Mouse (Mus musculus): ENCODE results near the gene Cobl. TPM values are rescaled to one million over a fixed set of nuclear protein-coding genes. Genes with fewer than 3 reads are reported as not detected.

The Cobl gene
- 1 to 10 TPM; 2.3 to 3.5 TPM for total RNA-seq (2021)
- long read RNA-seq, experiment 1: 0 reads
- long read RNA-seq, experiment 2, partial matches to known transcripts: 0 of 1 reads
- long read RNA-seq, experiment 2, other reads (novel, unspliced or antisense): 1 of 1 reads

- peak; percentile 22 to 31 for DNase-seq (ENCODE audit: low spot score in 2 of 2)
These were observed at the start of gene Cobl for GRCm38 (mm10) chr11:12464181-12465162. Gene Cobl, minus strand, starts transcription at chr11:12464960.

GRCm38 (mm10) chr11:12513796-12514195 is 49.0 kb upstream of the Cobl start:
- DNase-seq (ENCODE audit: low spot score in 2 of 2): no peak

- no peak for DNase-seq (ENCODE audit: low spot score in 2 of 2)
These were observed 41.7 kb upstream of the Cobl start for GRCm38 (mm10) chr11:12506371-12506890.

- DNase-seq (ENCODE audit: low spot score in 2 of 2): no peak
These were observed 39.0 kb upstream of the Cobl start for GRCm38 (mm10) chr11:12503756-12504155.

GRCm38 (mm10) chr11:12501721-12502120 is 37.0 kb upstream of the Cobl start:
- no peak for DNase-seq (ENCODE audit: low spot score in 2 of 2)

GRCm38 (mm10) chr11:12493791-12494190 is 29.0 kb upstream of the Cobl start:
- no peak for DNase-seq (ENCODE audit: low spot score in 2 of 2)

- no peak for DNase-seq (ENCODE audit: low spot score in 2 of 2)
These were observed 15.2 kb upstream of the Cobl start for GRCm38 (mm10) chr11:12479856-12480403.

GRCm38 (mm10) chr11:12474299-12474935 is 9.7 kb upstream of the Cobl start:
- DNase-seq (ENCODE audit: low spot score in 2 of 2): no peak

- DNase-seq (ENCODE audit: low spot score in 2 of 2): no peak
These were observed 9.0 kb upstream of the Cobl start for GRCm38 (mm10) chr11:12473625-12474298.

- DNase-seq (ENCODE audit: low spot score in 2 of 2): no peak
These were observed 4.9 kb upstream of the Cobl start for GRCm38 (mm10) chr11:12469638-12470037.

GRCm38 (mm10) chr11:12468661-12469060 is 3.9 kb upstream of the Cobl start:
- DNase-seq (ENCODE audit: low spot score in 2 of 2): no peak

- no peak for DNase-seq (ENCODE audit: low spot score in 2 of 2)
These were observed 3.1 kb upstream of the Cobl start for GRCm38 (mm10) chr11:12467836-12468235.

- DNase-seq (ENCODE audit: low spot score in 2 of 2): no peak
These were observed 2.5 kb upstream of the Cobl start for GRCm38 (mm10) chr11:12467217-12467616.

GRCm38 (mm10) chr11:12466606-12467005 is 1.8 kb upstream of the Cobl start:
- no peak for DNase-seq (ENCODE audit: low spot score in 2 of 2)

GRCm38 (mm10) chr11:12465229-12465628 is 469 bp upstream of the Cobl start:
- no peak for DNase-seq (ENCODE audit: low spot score in 2 of 2)

- no peak for DNase-seq (ENCODE audit: low spot score in 2 of 2)
These were observed 1.1 kb downstream of the Cobl start for GRCm38 (mm10) chr11:12463615-12464170.

- DNase-seq (ENCODE audit: low spot score in 2 of 2): no peak
These were observed 4.8 kb downstream of the Cobl start for GRCm38 (mm10) chr11:12459781-12460581.

- no peak for DNase-seq (ENCODE audit: low spot score in 2 of 2)
These were observed 5.9 kb downstream of the Cobl start for GRCm38 (mm10) chr11:12458814-12459213.

- DNase-seq (ENCODE audit: low spot score in 2 of 2): no peak
These were observed 6.4 kb downstream of the Cobl start for GRCm38 (mm10) chr11:12458392-12458791.

- no peak for DNase-seq (ENCODE audit: low spot score in 2 of 2)
These were observed 16.7 kb downstream of the Cobl start for GRCm38 (mm10) chr11:12448101-12448500.

All from adrenal gland, adult 18-20 months (tissue).